Mouse (Mus musculus) testis, adult 2 months (tissue): ENCODE measurements around the gene Gm21969. TPM values are rescaled to one million over a fixed set of nuclear protein-coding genes. Genes with fewer than 3 reads are reported as not detected.

Source experiments
- H3K27ac ChIP-seq: fragments of 200-500 bp; 2 replicates; pipeline ENCODE4 v1.5.1; 2012; ENCODE audit warnings: low read depth, low read length; ENCODE audit not compliant: control insufficient read depth, insufficient read depth
- H3K27me3 ChIP-seq: fragments of 200-500 bp; 2 replicates; pipeline ENCODE4 v1.6.1; 2012; ENCODE audit warnings: mild to moderate bottlenecking, low read length, moderate library complexity; ENCODE audit not compliant: control insufficient read depth, insufficient read depth
- H3K36me3 ChIP-seq: fragments of 200-500 bp; 2 replicates; pipeline ENCODE4 v1.6.1; 2012; ENCODE audit warnings: mild to moderate bottlenecking, low read length; ENCODE audit not compliant: control insufficient read depth, insufficient read depth
- H3K4me1 ChIP-seq: fragments of 200-500 bp; 2 replicates; pipeline ENCODE4 v1.6.1; 2012; ENCODE audit warnings: low read length; ENCODE audit not compliant: control insufficient read depth, insufficient read depth
- H3K4me3 ChIP-seq: fragments of 200-500 bp; 2 replicates; pipeline ENCODE4 v1.5.1; 2012; ENCODE audit warnings: low read depth, mild to moderate bottlenecking, low read length, moderate library complexity, mixed read lengths; ENCODE audit not compliant: control insufficient read depth
- CTCF ChIP-seq: fragments of 200-500 bp; IDR thresholded peaks from 2 replicates; pipeline ENCODE4 v1.5.1; 2012; ENCODE audit warnings: low read depth, mild to moderate bottlenecking, inconsistent platforms, low read length, moderate library complexity; ENCODE audit not compliant: control insufficient read depth, insufficient read depth, insufficient replicate concordance
- POLR2A ChIP-seq: fragments of 200-500 bp; IDR thresholded peaks from 2 replicates; pipeline ENCODE4 v1.6.1; 2012; ENCODE audit warnings: low read depth, mild to moderate bottlenecking, inconsistent platforms, low read length, moderate library complexity; ENCODE audit not compliant: control insufficient read depth
- polyA plus RNA-seq: library from polyadenylated mRNA; depleted of rRNA; stranded (reverse); fragments of >200 nt; gene quantifications from 2 replicates; pipeline ENCODE4 v1.2.3, GENCODE M21; 2012

Gene Gm21969
- polyA plus RNA-seq, 1 experiment = not detected

DNA sequence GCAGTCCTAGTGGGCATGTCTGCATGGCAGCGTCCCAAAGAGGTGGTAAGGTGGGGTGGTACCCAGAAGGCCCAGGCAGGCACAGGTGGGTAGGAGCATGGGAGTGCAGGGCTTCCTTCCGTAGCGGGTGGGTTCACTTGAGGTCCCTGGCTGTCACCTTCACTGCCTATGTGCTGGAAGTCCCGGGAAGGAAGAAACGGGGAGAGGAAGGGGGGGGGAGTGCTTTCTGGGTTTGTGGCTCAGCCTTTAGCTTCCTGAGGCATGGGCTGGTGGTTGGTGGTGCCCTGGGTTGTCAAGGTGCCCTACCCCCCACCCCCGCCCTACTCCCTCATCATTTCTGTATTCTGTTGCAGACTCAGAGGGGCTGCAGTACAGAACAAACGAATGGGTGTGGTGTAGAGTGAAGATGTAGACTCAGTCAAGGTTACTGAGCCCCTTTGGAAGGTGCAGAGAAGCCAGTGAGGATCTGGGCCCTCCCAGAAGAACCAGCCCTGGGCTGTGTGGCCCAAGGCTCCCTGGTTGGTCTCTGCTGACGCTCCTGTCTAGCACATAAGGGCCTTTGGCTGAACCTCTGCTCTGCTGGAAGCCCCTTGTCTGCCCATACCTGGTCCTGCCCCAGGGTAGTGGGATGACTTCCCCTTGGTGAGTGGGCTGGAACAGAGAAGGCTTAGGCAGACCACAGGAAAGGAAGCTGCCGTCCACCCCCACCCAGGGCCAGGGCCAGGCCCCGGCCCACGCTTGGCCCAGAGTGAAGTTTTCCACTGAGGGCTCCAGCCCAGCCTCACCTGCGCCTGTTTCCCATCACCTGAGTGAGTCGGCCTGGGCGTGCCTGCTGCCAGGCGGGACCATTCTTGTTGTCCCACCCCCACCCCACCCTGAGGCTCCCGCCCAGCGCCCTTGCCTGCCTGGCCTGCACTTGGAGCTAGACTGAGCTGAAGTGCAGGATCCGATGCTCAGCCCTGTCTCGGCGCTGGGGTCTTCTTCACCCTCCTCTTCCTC lies 5.4 kb upstream of the Gm21969 start:
- peaks cover 9% of the 10 kb centered on the region for H3K4me1 ChIP-seq
- H3K4me3 ChIP-seq = no peak overlapping the region
- no peak overlapping the region for H3K27ac ChIP-seq
- no peaks in the 10 kb centered on the region for H3K27me3 ChIP-seq
- H3K36me3 ChIP-seq = no peaks in the 10 kb centered on the region
- TF ChIP-seq CTCF (no peak), POLR2A (no peak)

DNA sequence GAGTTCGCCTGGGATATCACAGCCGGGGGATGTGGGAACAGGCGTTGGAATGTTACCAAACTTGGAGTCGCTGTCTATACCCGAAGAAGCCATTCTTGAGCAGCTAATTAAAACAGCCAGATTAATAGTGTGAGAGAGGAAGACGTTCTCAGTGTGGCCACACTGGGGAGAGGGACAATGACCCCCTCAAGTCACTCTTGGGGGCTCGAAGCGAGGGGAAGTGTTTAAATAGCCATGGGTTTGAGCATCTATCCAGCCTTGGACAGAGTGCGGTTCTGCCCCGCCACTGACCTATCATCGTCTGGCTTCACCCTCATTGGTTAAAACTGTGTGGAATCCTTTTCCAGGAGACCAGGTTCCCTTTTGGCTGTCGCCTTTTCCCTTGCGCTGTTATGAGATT lies 4.6 kb upstream of the Gm21969 start:
- TF ChIP-seq CTCF (no peak), POLR2A (no peak)
- Histone ChIP-seq H3K4me1 (peaks cover 12% of the 10 kb centered on the region), H3K36me3 (no peaks in the 10 kb centered on the region), H3K27me3 (no peaks in the 10 kb centered on the region), H3K4me3 (no peak overlapping the region), H3K27ac (0 out of 2 replicates have a peak overlapping the region, but pooled peaks have one; percentile 9)

DNA sequence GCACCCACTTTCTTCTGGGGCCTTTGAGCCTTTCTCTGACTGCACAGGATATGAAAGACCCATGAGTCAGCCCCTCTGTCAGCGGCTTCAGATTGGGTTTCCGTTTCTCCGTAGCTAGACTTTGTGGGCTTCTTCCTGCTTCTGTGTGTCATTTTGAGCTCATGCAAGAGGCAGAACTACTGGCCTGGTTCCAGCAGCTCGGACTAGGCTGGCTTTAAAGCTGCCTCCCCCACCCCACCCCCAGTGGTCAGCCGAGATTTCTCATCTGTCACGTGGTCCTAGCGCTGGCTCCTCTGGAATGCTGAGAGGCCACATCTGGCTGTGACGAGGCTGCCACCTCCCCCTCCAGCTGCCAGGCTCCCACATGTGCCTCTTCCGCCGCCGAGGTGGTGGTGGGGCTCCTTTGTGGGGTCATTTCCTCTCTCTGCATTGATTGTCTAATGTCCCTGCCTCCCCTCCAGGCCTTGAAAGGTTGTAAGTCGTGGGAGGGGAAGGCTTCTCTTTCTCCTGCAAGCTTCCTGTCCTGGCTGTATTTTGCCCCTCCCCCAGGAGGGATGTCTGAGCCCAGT lies 4.0 kb upstream of the Gm21969 start:
- Histone ChIP-seq H3K36me3 (no peaks in the 10 kb centered on the region), H3K27ac (peak overlapping the region; percentile 34; the same call in 1 of the 2 replicates), H3K4me3 (no peak overlapping the region; the same call in 1 of the 2 replicates), H3K4me1 (peaks cover 12% of the 10 kb centered on the region), H3K27me3 (no peaks in the 10 kb centered on the region)
- TF ChIP-seq POLR2A (no peak), CTCF (no peak)

DNA sequence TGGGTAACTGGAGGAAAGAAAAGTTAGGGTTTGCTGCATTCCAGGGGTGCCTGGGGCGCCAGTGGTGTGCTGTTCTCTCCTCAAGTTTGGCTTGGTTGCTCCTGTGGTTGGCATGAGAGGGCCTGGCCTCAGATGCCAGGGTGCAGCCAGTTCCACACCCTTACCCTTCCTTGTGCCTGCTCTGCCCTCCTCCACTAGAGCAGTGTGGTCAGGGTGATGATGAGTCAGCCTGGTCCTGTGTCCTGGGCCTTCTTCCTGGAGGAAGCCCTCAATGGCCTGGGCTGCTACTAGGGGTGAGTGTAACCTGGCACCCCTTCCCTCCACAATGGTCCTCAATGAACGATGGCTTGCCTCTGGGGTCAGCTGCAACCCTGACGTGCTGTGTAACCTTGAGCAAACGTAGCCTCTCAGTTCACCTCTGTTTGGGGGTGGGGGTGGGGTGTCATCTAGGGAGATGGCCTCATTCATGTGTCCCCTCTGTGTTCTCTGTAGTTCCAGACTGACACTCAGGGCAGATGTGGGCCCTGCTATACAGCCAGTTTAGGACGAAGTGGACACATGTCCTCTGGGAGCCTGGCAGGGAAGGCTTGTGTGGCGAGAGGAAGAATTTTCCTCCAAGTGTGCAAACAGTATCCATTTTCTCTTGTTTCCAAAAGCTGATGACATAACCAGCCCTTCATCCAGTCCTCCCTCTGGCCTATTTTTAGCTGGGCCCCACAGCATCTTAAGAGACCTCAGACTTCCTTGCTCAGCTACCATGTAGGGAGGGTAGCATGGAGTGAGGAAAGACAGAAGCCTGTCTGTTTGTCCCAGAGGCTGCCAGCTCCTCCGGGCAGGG lies 1.2 kb upstream of the Gm21969 start:
- peaks cover 11% of the 10 kb centered on the region for H3K4me1 ChIP-seq
- H3K27me3 ChIP-seq = no peaks in the 10 kb centered on the region
- no peak overlapping the region for H3K4me3 ChIP-seq
- no peak for TF ChIP-seq CTCF
- no peak for TF ChIP-seq POLR2A
- no peaks in the 10 kb centered on the region for H3K36me3 ChIP-seq
- H3K27ac ChIP-seq = peak overlapping the region; percentile 42; the same call in 1 of the 2 replicates

DNA sequence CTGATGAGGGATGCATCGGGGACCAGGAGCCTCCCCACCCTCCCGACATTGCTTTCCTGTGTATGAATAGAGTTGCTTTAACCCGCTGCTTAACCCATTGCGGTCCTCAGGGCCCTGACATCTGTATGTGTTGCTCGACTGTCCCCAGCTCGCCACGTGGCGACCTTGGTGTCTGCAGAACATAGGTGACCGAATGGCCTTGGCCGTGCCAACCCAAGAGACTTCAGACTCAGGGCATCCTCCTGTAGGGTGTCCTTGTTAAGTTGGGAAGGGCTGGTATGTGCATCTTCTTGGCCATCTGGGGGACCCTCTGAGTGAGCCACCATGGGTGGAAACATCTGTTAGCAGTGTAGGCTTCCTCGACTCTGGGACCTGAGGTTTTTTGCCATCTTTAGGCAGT lies 2.2 kb downstream of the Gm21969 start:
- H3K27me3 ChIP-seq = no peaks in the 10 kb centered on the region
- no peaks in the 10 kb centered on the region for H3K36me3 ChIP-seq
- peaks cover 5% of the 10 kb centered on the region for H3K4me1 ChIP-seq
- TF ChIP-seq CTCF (no peak), POLR2A (no peak)
- H3K27ac ChIP-seq = no peak overlapping the region
- H3K4me3 ChIP-seq = no peak overlapping the region

DNA sequence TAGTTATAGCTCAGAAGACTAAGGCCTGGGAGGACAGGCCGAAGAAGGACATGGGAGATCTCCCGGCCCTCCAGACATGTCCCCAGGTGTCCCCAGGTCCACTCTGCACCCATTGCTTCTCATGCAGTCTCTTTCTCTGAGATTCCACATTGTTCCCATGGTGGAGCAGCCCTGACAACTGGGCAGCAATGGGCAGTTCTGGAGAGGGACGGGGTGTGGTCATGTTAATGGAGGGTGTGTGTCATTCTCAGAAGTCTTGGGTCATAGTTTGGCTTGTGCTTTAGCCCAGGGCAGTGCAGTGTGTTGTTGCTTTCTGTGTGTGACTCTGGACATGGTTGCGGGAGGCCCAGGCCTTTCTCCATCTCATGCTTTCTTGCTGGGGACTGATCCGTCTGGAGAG lies 3.7 kb downstream of the Gm21969 start:
- no peaks in the 10 kb centered on the region for H3K36me3 ChIP-seq
- TF ChIP-seq CTCF (no peak), POLR2A (no peak)

More for the DNA sequence above, 3.7 kb downstream of the Gm21969 start:
- Histone ChIP-seq H3K4me3 (no peak overlapping the region), H3K4me1 (peaks cover 4% of the 10 kb centered on the region), H3K27me3 (no peaks in the 10 kb centered on the region), H3K27ac (no peak overlapping the region)
